Mouse (Mus musculus) E14TG2a.4 (cell line): ENCODE results near the gene Vtn.

Experiments used
- CTCF ChIP-seq: conservative IDR thresholded peaks from 2 replicates; pipeline ENCODE4 v1.5.1; 2014; ENCODE audit warnings: low read length
- POU5F1 ChIP-seq: IDR thresholded peaks from 2 replicates; pipeline ENCODE4 v1.6.1; 2014; ENCODE audit warnings: low read length, borderline replicate concordance

GRCm38 (mm10) chr11:78540358-78540757 is 41.5 kb downstream of the Vtn start:
- no peak for TF ChIP-seq CTCF
- no peak for TF ChIP-seq POU5F1
